In genomic region chrX:106027343-106027674, GRCm38 (mm10) we compare ENCODE assay signal across 8 mouse cellular contexts. TPM values are rescaled to one million over a fixed set of nuclear protein-coding genes. Genes with fewer than 3 reads are reported as not detected.
A peak's percentile ranks its signal among the peaks of the same experiment; 100 is the strongest.
DNase-seq lines count a peak whose midpoint lies in the region; ATAC-seq and TF ChIP-seq lines count a peak whose summit lies in the region.

No protein-coding gene starts in this region.

- no peak for ATAC-seq in heart, embryonic 12.5 days (ENCODE audit: insufficient number of reproducible peaks, low FRiP score)
- peak; percentile 5; the same call in 1 of the 2 replicates for ATAC-seq in granulocyte monocyte progenitor cell, adult 5-6 weeks (replicated peaks; ENCODE audit: poor library complexity, severe bottlenecking)

- H3K36me3 ChIP-seq in heart, embryonic 12.5 days: no peaks in the 10 kb centered on the region
- H3K36me3 ChIP-seq in ES-Bruce4 (ENCODE audit: control insufficient read depth, insufficient read depth, low read length, poor library complexity, severe bottlenecking) (no peaks in the 10 kb centered on the region), macrophage (ENCODE audit: inconsistent target) (no peaks in the 10 kb centered on the region)

- no peaks in the 10 kb centered on the region for H3K27me3 ChIP-seq in heart, embryonic 12.5 days (replicated peaks)
- no peaks in the 10 kb centered on the region for H3K27me3 ChIP-seq in ES-Bruce4 (ENCODE audit: control insufficient read depth, insufficient read depth, low read length, poor library complexity, severe bottlenecking)

- H3K4me1 ChIP-seq in heart, embryonic 12.5 days (replicated peaks): no peaks in the 10 kb centered on the region
- H3K4me1 ChIP-seq in ES-Bruce4 (ENCODE audit: control insufficient read depth, insufficient read depth, low read length): no peaks in the 10 kb centered on the region

- TF ChIP-seq CTCF in ES-Bruce4 (IDR thresholded peaks at IDR 0.05; ENCODE audit: low read depth, low read length): no peak

- WGBS in heart, embryonic 12.5 days: 15% methylated on average over 8 of the region's 8 CpGs
- 34% methylated on average over 8 of the region's 8 CpGs for whole genome bisulfite sequencing in macrophage (ENCODE audit: missing documents)

- no peak for TF ChIP-seq EP300 in ES-Bruce4 (IDR thresholded peaks at IDR 0.05; ENCODE audit: insufficient read depth, low read depth, low read length)

- H3K27ac ChIP-seq in heart, embryonic 12.5 days (ENCODE audit: poor library complexity, severe bottlenecking): peak overlapping the region; percentile 77
- H3K27ac ChIP-seq in ES-Bruce4 (ENCODE audit: insufficient read depth, low read length) (no peak overlapping the region), macrophage (peak overlapping the region; percentile 61)

- peaks cover 47% of the 10 kb centered on the region for H3K79me2 ChIP-seq in macrophage (ENCODE audit: inconsistent target)

- H3K4me2 ChIP-seq in heart, embryonic 12.5 days: peak overlapping the region; percentile 56

- no peak for TF ChIP-seq POLR2A in ES-Bruce4 (IDR thresholded peaks at IDR 0.05; ENCODE audit: insufficient read depth, low read length)

- peak overlapping the region; percentile 66 for H3K9ac ChIP-seq in heart, embryonic 12.5 days
- H3K9ac ChIP-seq in ES-Bruce4 (ENCODE audit: low read depth, poor library complexity, severe bottlenecking): peak overlapping the region; percentile 77

- H3K4me3 ChIP-seq in heart, embryonic 12.5 days: peak overlapping the region; percentile 53
- peak overlapping the region; percentile 61 for H3K4me3 ChIP-seq in ES-Bruce4 (ENCODE audit: low read depth, low read length)
- peak overlapping the region; percentile 62 for H3K4me3 ChIP-seq in macrophage (ENCODE audit: inconsistent target)

- no peaks in the 10 kb centered on the region for H3K9me3 ChIP-seq in heart, embryonic 12.5 days (replicated peaks)
- no peaks in the 10 kb centered on the region for H3K9me3 ChIP-seq in ES-Bruce4 (replicated peaks; ENCODE audit: control insufficient read depth, insufficient read depth, low read length, poor library complexity, severe bottlenecking)

- no peak for DNase-seq in heart, adult 8-10 months (ENCODE audit: low spot score)
- no peak for DNase-seq in cerebellum, postnatal 25 days
- DNase-seq in spleen, postnatal 14 days (ENCODE audit: low spot score in 2 of 2): no peak
- DNase-seq in ovary, postnatal 10 days (ENCODE audit: low spot score): no peak

RNA-seq across cellular contexts. Expression of gene Atp7a, which starts 0.2 kb away (rescaled TPM):
- 20.0 and 20.3 TPM in 2 replicates for polyA plus RNA-seq in heart, embryonic 12.5 days (2016; fragmentation: Nextera tagmentation; extraction: Ambion mirVana)
- 1 to 10 TPM; 5.2 to 6.9 (median 6.2) TPM for total RNA-seq in heart, adult 8-10 months (2022)
- 19.8 and 24.0 TPM in 2 replicates for polyA plus RNA-seq in ES-Bruce4 (2011; ENCODE audit: insufficient read depth, insufficient read length, low read depth, missing spikeins)
- 3.0 and 3.1 TPM in 2 replicates for total RNA-seq in granulocyte monocyte progenitor cell, adult 5-6 weeks (2014; fragmentation: Nextera tagmentation)
- 3.1 and 5.9 TPM in 2 replicates for total RNA-seq in granulocyte monocyte progenitor cell, adult 5-6 weeks (2017)
- 100 to 1,000 TPM in 6 of 26 experiments, 10 to 100 TPM in 20; 48.7 to 129 (median 66.6) TPM for total RNA-seq in macrophage (2018; cell fraction: chromatin; rRNA removed)
- total RNA-seq in macrophage (2018; cell fraction: cytosol; rRNA removed): 10 to 100 TPM; 27.7 to 62.0 (median 35.6) TPM
- 100 to 1,000 TPM in 3 of 26 experiments, 10 to 100 TPM in 23; 51.0 to 104 (median 66.2) TPM for total RNA-seq in macrophage (2018; cell fraction: nucleus; rRNA removed)
- 13.6 to 26.1 TPM (median 17.4 TPM) in 3 replicates for polyA plus RNA-seq in macrophage (2018)

RNA-seq across cellular contexts. Expression of gene Cox7b, which starts 11.8 kb away (rescaled TPM):
- 775 and 814 TPM in 2 replicates for polyA plus RNA-seq in heart, embryonic 12.5 days (2016; fragmentation: Nextera tagmentation; extraction: Ambion mirVana)
- 1,000 to 10,000 TPM; 1,695 to 2,076 (median 1,892) TPM for total RNA-seq in heart, adult 8-10 months (2022)
- polyA plus RNA-seq in ES-Bruce4 (2011; ENCODE audit: insufficient read depth, insufficient read length, low read depth, missing spikeins): 722 and 811 TPM in 2 replicates
- 400 and 470 TPM in 2 replicates for total RNA-seq in granulocyte monocyte progenitor cell, adult 5-6 weeks (2014; fragmentation: Nextera tagmentation)
- total RNA-seq in granulocyte monocyte progenitor cell, adult 5-6 weeks (2017): 522 and 568 TPM in 2 replicates
- total RNA-seq in macrophage (2018; cell fraction: chromatin; rRNA removed): 10 to 100 TPM in 12 of 26 experiments, 1 to 10 TPM in 14; 1.7 to 58.3 (median 8.4) TPM
- 100 to 1,000 TPM in 17 of 26 experiments, 10 to 100 TPM in 9; 75.9 to 146 (median 108) TPM for total RNA-seq in macrophage (2018; cell fraction: cytosol; rRNA removed)
- 10 to 100 TPM in 24 of 26 experiments, 1 to 10 TPM in 2; 5.7 to 45.6 (median 20.8) TPM for total RNA-seq in macrophage (2018; cell fraction: nucleus; rRNA removed)
- 110 to 158 TPM (median 123 TPM) in 3 replicates for polyA plus RNA-seq in macrophage (2018)

RNA-seq across cellular contexts. Expression of gene Magt1, which starts 15.6 kb away (rescaled TPM):
- 52.3 and 54.1 TPM in 2 replicates for polyA plus RNA-seq in heart, embryonic 12.5 days (2016; fragmentation: Nextera tagmentation; extraction: Ambion mirVana)
- total RNA-seq in heart, adult 8-10 months (2022): 10 to 100 TPM; 38.8 to 55.3 (median 46.9) TPM
- polyA plus RNA-seq in ES-Bruce4 (2011; ENCODE audit: insufficient read depth, insufficient read length, low read depth, missing spikeins): 38.9 and 39.3 TPM in 2 replicates
- total RNA-seq in granulocyte monocyte progenitor cell, adult 5-6 weeks (2014; fragmentation: Nextera tagmentation): 67.4 and 69.3 TPM in 2 replicates
- 107 and 136 TPM in 2 replicates for total RNA-seq in granulocyte monocyte progenitor cell, adult 5-6 weeks (2017)
- total RNA-seq in macrophage (2018; cell fraction: chromatin; rRNA removed): 10 to 100 TPM; 12.1 to 44.2 (median 26.4) TPM
- total RNA-seq in macrophage (2018; cell fraction: cytosol; rRNA removed): 10 to 100 TPM; 33.1 to 65.7 (median 45.8) TPM
- total RNA-seq in macrophage (2018; cell fraction: nucleus; rRNA removed): 10 to 100 TPM; 25.3 to 83.5 (median 51.0) TPM
- 39.1 to 52.0 TPM (median 40.0 TPM) in 3 replicates for polyA plus RNA-seq in macrophage (2018)
